Mouse (Mus musculus) C2C12 (cell line): ENCODE data around the gene Adora2a. TPM values are rescaled to one million over a fixed set of nuclear protein-coding genes. Genes with fewer than 3 reads are reported as not detected.
A peak's percentile ranks its signal among the peaks of the same experiment; 100 is the strongest.
"Not testable (repeated sequence)": the region's sequence is repeated elsewhere in the genome, so short reads cannot be mapped to it uniquely, and the experiment has no call there.

Source experiments
- H3K27me3 ChIP-seq: one replicate; pipeline ENCODE4 v1.6.1; 2011; ENCODE audit not compliant: control insufficient read depth, insufficient read depth, insufficient read length
- H3K36me3 ChIP-seq: one replicate; pipeline ENCODE4 v1.6.1; 2011; ENCODE audit not compliant: control insufficient read depth, insufficient read depth
- H3K4me3 ChIP-seq: one replicate; pipeline ENCODE4 v1.5.1; 2011; ENCODE audit warnings: mild to moderate bottlenecking, control low read depth; ENCODE audit not compliant: poor library complexity, insufficient read depth, severe bottlenecking
- H3K79me2 ChIP-seq: one replicate; pipeline ENCODE4 v1.6.1; 2011; ENCODE audit not compliant: control insufficient read depth, insufficient read depth
- H3K79me3 ChIP-seq: one replicate; pipeline ENCODE4 v1.6.1; 2011; ENCODE audit warnings: low read depth, control low read depth
- H3ac ChIP-seq: one replicate; pipeline ENCODE3; 2011; ENCODE audit warnings: low read depth; ENCODE audit not compliant: control insufficient read depth, insufficient read length
- CEBPB ChIP-seq: IDR thresholded peaks from one replicate; pipeline ENCODE4 v1.6.1; 2011; ENCODE audit warnings: low read depth, mild to moderate bottlenecking, control low read depth, moderate library complexity
- CTCF ChIP-seq: IDR thresholded peaks from one replicate; pipeline ENCODE4 v1.5.1; 2011; ENCODE audit not compliant: control insufficient read depth, insufficient read depth, insufficient read length
- FOSL1 ChIP-seq: IDR thresholded peaks from one replicate; pipeline ENCODE4 v1.8.0; 2011; ENCODE audit warnings: mild to moderate bottlenecking, low read length; ENCODE audit not compliant: poor library complexity, insufficient read depth, severe bottlenecking
- MAX ChIP-seq: IDR thresholded peaks from one replicate; pipeline ENCODE4 v1.6.1; 2011; ENCODE audit warnings: mild to moderate bottlenecking, control low read depth
- MYOD1 ChIP-seq: IDR thresholded peaks from one replicate; pipeline ENCODE4 v1.6.1; 2011; ENCODE audit warnings: low read depth; ENCODE audit not compliant: control insufficient read depth, insufficient read length
- MYOG ChIP-seq: IDR thresholded peaks from one replicate; pipeline ENCODE4 v1.6.1; 2011; ENCODE audit not compliant: control insufficient read depth, insufficient read length; ENCODE audit errors: extremely low read depth
- USF1 ChIP-seq: IDR thresholded peaks from one replicate; pipeline ENCODE4 v1.6.1; 2011; ENCODE audit warnings: low read depth, mild to moderate bottlenecking, control low read depth, moderate library complexity
- polyA plus RNA-seq: library from polyadenylated mRNA; unstranded; fragments of >200 nt; fragmentation: generic; extraction: Trizol; gene quantifications from one replicate; pipeline ENCODE4 v1.2.1, GENCODE M21; 2012; ENCODE audit warnings: missing spikeins

Adora2a gene
- polyA plus RNA-seq, 1 experiment: 0.66 TPM

- Histone ChIP-seq H3K79me2 (no peaks in the 10 kb centered on the region), H3K79me3 (no peaks in the 10 kb centered on the region), H3K36me3 (no peaks in the 10 kb centered on the region), H3K27me3 (peaks cover 14% of the 10 kb centered on the region), H3ac (no peak overlapping the region), H3K4me3 (no peak overlapping the region)
- TF ChIP-seq FOSL1 (no peak), MAX (no peak)
Measured at GRCm38 (mm10) chr10:75350564-75350963, 33.9 kb downstream of the Adora2a start.

- H3K79me3 ChIP-seq: no peaks in the 10 kb centered on the region
- H3K79me2 ChIP-seq: no peaks in the 10 kb centered on the region
- H3K36me3 ChIP-seq: no peaks in the 10 kb centered on the region
- no peak overlapping the region for H3K4me3 ChIP-seq
- H3K27me3 ChIP-seq: peaks cover 17% of the 10 kb centered on the region
- no peak overlapping the region for H3ac ChIP-seq
- TF ChIP-seq USF1: no peak
- TF ChIP-seq CTCF: no peak
Measured at GRCm38 (mm10) chr10:75352541-75352940, 35.9 kb downstream of the Adora2a start.

- peaks cover 16% of the 10 kb centered on the region for H3K27me3 ChIP-seq
- not testable (repeated sequence) for H3K79me2 ChIP-seq, H3ac ChIP-seq, H3K4me3 ChIP-seq, H3K36me3 ChIP-seq, H3K79me3 ChIP-seq
Measured at GRCm38 (mm10) chr10:75353838-75354241, 37.2 kb downstream of the Adora2a start.

- peaks cover 12% of the 10 kb centered on the region for H3K27me3 ChIP-seq
- H3K4me3 ChIP-seq: no peak overlapping the region
- H3ac ChIP-seq: no peak overlapping the region
- H3K36me3 ChIP-seq: no peaks in the 10 kb centered on the region
- H3K79me3 ChIP-seq: no peaks in the 10 kb centered on the region
- H3K79me2 ChIP-seq: no peaks in the 10 kb centered on the region
- TF ChIP-seq MYOD1 (no peak), MAX (no peak), MYOG (no peak), CTCF (no peak), USF1 (no peak), CEBPB (no peak), FOSL1 (no peak)
Measured at GRCm38 (mm10) chr10:75355341-75355740, 38.7 kb downstream of the Adora2a start.

GRCm38 (mm10) chr10:75364214-75364690, 47.6 kb downstream of the Adora2a start:
- not testable (repeated sequence) for H3K79me2 ChIP-seq, H3K36me3 ChIP-seq, H3K79me3 ChIP-seq, H3ac ChIP-seq, H3K27me3 ChIP-seq, H3K4me3 ChIP-seq

GRCm38 (mm10) chr10:75364796-75365195, 48.1 kb downstream of the Adora2a start:
- TF ChIP-seq MYOD1: no peak
- TF ChIP-seq CTCF: no peak
- TF ChIP-seq MAX: no peak
- peak; percentile 48 for TF ChIP-seq USF1
- TF ChIP-seq FOSL1: no peak
- no peak for TF ChIP-seq MYOG
- Histone ChIP-seq H3K4me3 (no peak overlapping the region), H3ac (no peak overlapping the region), H3K27me3 (no peaks in the 10 kb centered on the region), H3K79me2 (no peaks in the 10 kb centered on the region), H3K36me3 (no peaks in the 10 kb centered on the region), H3K79me3 (no peaks in the 10 kb centered on the region)

GRCm38 (mm10) chr10:75365231-75365633, 48.6 kb downstream of the Adora2a start:
- no peaks in the 10 kb centered on the region for H3K79me2 ChIP-seq
- no peaks in the 10 kb centered on the region for H3K79me3 ChIP-seq
- H3ac ChIP-seq: peak overlapping the region; percentile 53
- TF ChIP-seq MYOD1 (no peak), MYOG (no peak), CTCF (no peak), CEBPB (no peak), MAX (no peak), FOSL1 (no peak), USF1 (no peak)
- H3K36me3 ChIP-seq: no peaks in the 10 kb centered on the region
- H3K4me3 ChIP-seq: no peak overlapping the region
- no peaks in the 10 kb centered on the region for H3K27me3 ChIP-seq

GRCm38 (mm10) chr10:75373655-75374351, 57.1 kb downstream of the Adora2a start:
- not testable (repeated sequence) for H3K4me3 ChIP-seq, H3ac ChIP-seq, H3K79me2 ChIP-seq, H3K79me3 ChIP-seq, H3K36me3 ChIP-seq, H3K27me3 ChIP-seq
